Mouse (Mus musculus) forebrain, embryonic 13.5 days (tissue): ENCODE data around the gene Nkd1. TPM values are rescaled to one million over a fixed set of nuclear protein-coding genes. Genes with fewer than 3 reads are reported as not detected.

ENCODE experiments used
- ATAC-seq: fragments of 200-750 bp; cut with Nextera tagmentation; 2 replicates; pipeline ENCODE4 v1.8.0; 2017
- H3K27ac ChIP-seq: fragments of 300-500 bp; sonication (generic); 2 replicates; pipeline ENCODE4 v1.5.1; 2015; ENCODE audit warnings: inconsistent platforms, mild to moderate bottlenecking, moderate library complexity
- H3K27me3 ChIP-seq: fragments of 300-500 bp; sonication (generic); 2 replicates; pipeline ENCODE4 v1.6.1; 2015; ENCODE audit warnings: mild to moderate bottlenecking, inconsistent platforms
- H3K36me3 ChIP-seq: fragments of 300-500 bp; sonication (generic); 2 replicates; pipeline ENCODE4 v1.6.1; 2015; ENCODE audit warnings: mild to moderate bottlenecking, inconsistent platforms; ENCODE audit not compliant: poor library complexity, severe bottlenecking
- H3K4me1 ChIP-seq: fragments of 300-500 bp; sonication (generic); 2 replicates; pipeline ENCODE4 v1.6.1; 2015; ENCODE audit warnings: inconsistent platforms
- H3K4me2 ChIP-seq: fragments of 300-500 bp; sonication (generic); 2 replicates; pipeline ENCODE4 v1.6.1; 2015; ENCODE audit warnings: inconsistent platforms, mild to moderate bottlenecking, moderate library complexity
- H3K4me3 ChIP-seq: fragments of 300-500 bp; sonication (generic); 2 replicates; pipeline ENCODE4 v1.5.1; 2015; ENCODE audit warnings: mild to moderate bottlenecking, inconsistent platforms
- H3K9ac ChIP-seq: fragments of 300-500 bp; sonication (generic); 2 replicates; pipeline ENCODE4 v1.6.1; 2015; ENCODE audit warnings: mild to moderate bottlenecking, inconsistent platforms
- H3K9me3 ChIP-seq: fragments of 300-500 bp; sonication (generic); replicated peaks from 2 replicates; pipeline ENCODE4 v1.6.1; 2016; ENCODE audit warnings: inconsistent platforms
- WGBS: fragments of 180-500 bp; shearing (Covaris S2); methylation state at CpG from one replicate; pipeline ENCODE4 v1.1.7; 2015; 5-methylcytosine and 5-hydroxymethylcytosine counted together
- polyA plus RNA-seq: library from polyadenylated mRNA; unstranded; fragments of >200 nt; fragmentation: Nextera tagmentation; extraction: Ambion mirVana; gene quantifications from 2 replicates; pipeline ENCODE4 v1.2.1, GENCODE M21; 2015

The Nkd1 gene
- polyA plus RNA-seq, 1 experiment from 2014 or later, result 47.7 TPM

DNA sequence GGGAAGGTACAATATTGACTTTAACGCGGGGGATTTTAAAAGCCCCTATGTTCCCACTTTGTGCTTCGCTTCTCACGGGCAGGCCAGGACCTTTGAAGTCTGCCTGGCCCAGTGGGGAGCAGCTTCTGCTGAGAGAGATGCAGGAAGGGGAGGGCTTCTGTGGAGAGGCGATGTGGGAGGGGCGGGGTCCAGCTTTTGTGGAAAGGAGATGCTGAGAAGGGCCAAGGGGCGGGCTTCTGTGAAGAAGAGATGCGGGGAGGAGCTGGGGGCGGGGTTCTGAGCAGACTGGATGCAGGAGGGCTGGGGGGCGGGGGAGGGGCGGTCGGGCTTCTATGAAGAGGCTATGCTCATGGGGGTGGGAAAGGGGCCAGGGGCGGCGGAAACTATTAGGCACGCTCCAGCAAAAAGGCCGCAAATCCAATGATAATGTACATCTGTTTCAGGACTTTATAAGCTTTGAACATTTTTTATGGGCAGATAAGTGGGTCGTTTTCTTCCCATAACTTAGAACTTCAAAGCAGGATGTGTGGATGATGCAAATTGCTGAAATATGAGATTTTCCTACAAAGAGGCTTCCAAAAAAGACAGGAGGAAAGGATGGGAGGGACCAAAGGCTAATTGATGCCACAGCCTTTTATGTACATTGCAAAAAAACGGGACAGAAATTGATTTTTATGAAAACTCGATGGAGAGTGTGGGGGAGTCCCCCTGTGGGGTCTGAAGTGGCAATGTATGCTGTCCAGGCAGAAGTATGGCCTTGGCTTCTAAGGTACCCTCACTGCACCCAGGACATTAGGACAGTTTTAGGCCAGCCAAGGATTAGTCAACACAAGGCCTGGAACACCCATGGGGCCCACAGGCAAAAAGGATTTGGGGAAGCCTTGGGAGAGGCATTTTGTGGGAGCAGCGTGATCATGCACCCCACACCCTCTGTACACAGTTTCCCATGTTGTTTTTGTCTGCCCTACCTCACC lies 83.2 kb downstream of the Nkd1 start:
- WGBS, result 3% methylated on average over 20 of the region's 20 CpGs
- Histone ChIP-seq H3K9me3 (no peaks in the 10 kb centered on the region), H3K4me3 (peak overlapping the region; percentile 33), H3K27me3 (no peaks in the 10 kb centered on the region), H3K4me1 (peaks cover 29% of the 10 kb centered on the region), H3K4me2 (peak overlapping the region; percentile 63), H3K27ac (peak overlapping the region; percentile 57; the same call in 1 of the 2 replicates), H3K36me3 (no peaks in the 10 kb centered on the region), H3K9ac (peak overlapping the region; percentile 52)
- peak; percentile 90 for ATAC-seq

DNA sequence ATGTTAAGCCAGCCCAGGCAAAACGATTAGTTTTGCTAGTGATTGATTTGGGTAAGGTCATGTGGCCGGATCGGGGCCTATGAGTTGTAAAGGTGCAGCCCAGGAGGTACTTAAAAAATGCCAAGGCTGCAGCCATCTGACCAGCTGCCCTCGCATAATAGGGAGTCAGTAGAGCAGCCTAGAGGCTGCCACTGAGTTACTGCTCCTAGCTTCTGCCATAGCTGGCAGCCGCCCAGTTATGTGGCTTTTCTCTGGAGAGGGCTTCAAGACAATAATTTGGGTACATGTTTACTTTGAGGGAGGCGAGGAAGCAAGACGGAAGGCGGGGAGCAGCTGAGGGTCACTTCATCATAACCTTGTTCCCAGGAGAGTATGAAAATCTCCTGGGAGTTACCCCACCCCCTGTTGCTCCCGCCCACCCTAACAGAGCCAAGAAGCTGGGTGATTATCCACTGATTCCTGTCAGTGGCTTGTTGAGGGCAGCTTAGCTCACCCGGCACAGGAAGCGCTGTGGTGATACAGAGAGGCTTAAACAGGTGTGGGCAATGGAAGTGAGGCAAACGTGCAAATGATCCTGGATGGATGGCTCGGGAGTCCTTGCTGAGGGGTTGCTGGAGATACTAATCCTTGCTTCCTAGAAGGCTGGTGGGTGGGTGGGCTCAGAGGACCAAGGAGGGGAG lies 84.3 kb downstream of the Nkd1 start:
- Histone ChIP-seq H3K9ac (no peak overlapping the region), H3K36me3 (no peaks in the 10 kb centered on the region), H3K4me1 (peaks cover 37% of the 10 kb centered on the region), H3K4me2 (no peak overlapping the region), H3K27ac (no peak overlapping the region; the same call in 1 of the 2 replicates), H3K27me3 (no peaks in the 10 kb centered on the region), H3K4me3 (no peak overlapping the region), H3K9me3 (no peaks in the 10 kb centered on the region)
- WGBS, result 45% methylated on average over 13 of the region's 13 CpGs
- ATAC-seq, result no peak

DNA sequence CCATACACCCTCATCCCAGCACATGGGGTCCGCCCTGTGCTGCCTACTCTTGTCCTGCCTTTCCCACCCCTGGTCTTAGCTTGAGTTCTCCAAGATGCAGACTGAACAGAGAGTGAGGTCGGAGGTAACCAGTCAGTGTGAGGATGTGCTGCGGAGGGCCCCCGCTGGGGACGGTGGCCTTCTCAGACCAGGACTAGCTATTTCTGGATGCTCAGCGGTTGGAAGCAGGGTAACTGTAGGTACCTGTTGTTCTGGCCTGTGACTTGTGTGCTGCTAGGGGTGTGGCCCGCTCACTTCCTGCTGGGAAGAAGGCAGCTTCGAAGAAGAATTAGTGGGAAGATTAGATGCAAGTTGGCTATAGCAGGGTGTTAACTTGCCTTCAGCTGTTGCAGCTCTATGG lies 87.9 kb downstream of the Nkd1 start:
- Histone ChIP-seq H3K36me3 (no peaks in the 10 kb centered on the region), H3K27ac (no peak overlapping the region), H3K4me1 (peaks cover 31% of the 10 kb centered on the region), H3K4me3 (no peak overlapping the region), H3K9me3 (no peaks in the 10 kb centered on the region), H3K9ac (no peak overlapping the region), H3K4me2 (no peak overlapping the region), H3K27me3 (0 out of 2 replicates have a peak, but pooled peaks cover 5% of the 10 kb centered on the region)
- ATAC-seq, result no peak
- 78% methylated on average over 8 of the region's 8 CpGs for WGBS

DNA sequence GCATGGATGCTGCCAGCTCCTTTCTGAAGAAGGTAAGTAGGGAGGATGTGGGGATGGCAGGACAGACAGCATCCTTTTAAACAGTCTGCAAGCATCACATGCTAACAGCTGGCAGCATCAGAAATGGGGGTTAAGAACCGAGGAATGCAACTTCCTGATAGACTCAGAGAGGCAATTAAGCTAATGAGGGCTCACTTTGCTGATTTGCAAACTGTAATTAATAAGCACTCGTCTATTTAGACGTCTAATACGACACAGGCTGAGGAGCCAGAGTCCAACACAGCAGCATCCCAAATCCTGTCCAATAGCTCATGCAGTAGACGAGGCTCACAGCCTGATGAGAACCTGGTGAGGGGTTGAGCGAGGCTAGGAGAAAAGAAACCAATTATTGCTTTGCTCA lies 89.1 kb downstream of the Nkd1 start:
- Histone ChIP-seq H3K9ac (no peak overlapping the region), H3K27ac (no peak overlapping the region), H3K27me3 (0 out of 2 replicates have a peak, but pooled peaks cover 5% of the 10 kb centered on the region), H3K4me1 (peaks cover 19% of the 10 kb centered on the region), H3K9me3 (no peaks in the 10 kb centered on the region), H3K4me2 (no peak overlapping the region), H3K36me3 (no peaks in the 10 kb centered on the region), H3K4me3 (no peak overlapping the region)
- WGBS, result 37% methylated on average over 6 of the region's 6 CpGs
- ATAC-seq, result no peak

DNA sequence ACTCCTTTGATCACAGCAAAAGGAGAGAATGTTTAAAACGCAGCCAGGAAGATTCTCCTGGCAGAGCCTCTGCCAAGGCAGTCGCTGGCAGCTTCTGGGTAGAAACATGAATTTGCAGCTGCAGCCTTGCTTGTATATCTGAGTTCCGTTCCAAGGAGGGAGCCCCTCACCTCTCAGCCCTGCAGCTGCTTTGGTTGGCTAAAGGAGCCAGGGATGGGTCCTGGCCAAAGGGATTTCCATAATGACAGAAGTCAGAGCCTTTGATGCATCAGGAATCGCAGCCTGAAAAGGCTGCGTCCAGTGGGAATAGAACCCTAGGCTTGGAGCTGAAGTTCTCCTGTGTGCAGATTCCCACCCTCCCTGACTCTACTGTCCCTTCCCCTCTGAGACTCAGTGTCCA lies 93.8 kb downstream of the Nkd1 start:
- Histone ChIP-seq H3K36me3 (no peaks in the 10 kb centered on the region), H3K9me3 (no peaks in the 10 kb centered on the region), H3K27ac (no peak overlapping the region), H3K9ac (no peak overlapping the region), H3K4me1 (peaks cover 11% of the 10 kb centered on the region), H3K4me3 (no peak overlapping the region), H3K4me2 (no peak overlapping the region), H3K27me3 (peaks cover 11% of the 10 kb centered on the region; the same call in 1 of the 2 replicates)
- WGBS, result 73% methylated on average over 5 of the region's 5 CpGs
- no peak for ATAC-seq

DNA sequence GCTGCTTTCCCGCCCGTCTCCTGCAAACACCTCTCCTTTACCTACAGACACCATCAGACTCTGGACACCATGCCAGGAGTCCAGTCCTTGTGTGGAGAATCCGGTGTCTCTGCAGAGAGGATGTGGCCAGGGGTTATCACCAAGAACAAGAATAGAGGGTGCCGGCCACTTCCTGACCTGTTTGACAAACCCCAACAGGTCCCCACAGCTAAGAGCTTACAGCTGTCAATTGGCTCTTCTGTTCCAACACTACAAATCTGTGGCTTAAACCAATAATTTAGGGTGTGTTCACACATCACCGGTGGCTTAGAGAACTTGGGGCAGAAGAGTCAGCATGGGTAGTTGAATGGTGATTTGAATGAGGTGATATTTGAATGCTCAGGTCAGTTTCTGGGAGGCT lies 97.5 kb downstream of the Nkd1 start:
- H3K4me2 ChIP-seq, result no peak overlapping the region
- no peaks in the 10 kb centered on the region for H3K4me1 ChIP-seq
- 90% methylated on average over 5 of the region's 5 CpGs for WGBS
- no peak overlapping the region for H3K9ac ChIP-seq
- no peaks in the 10 kb centered on the region for H3K36me3 ChIP-seq
- no peaks in the 10 kb centered on the region for H3K9me3 ChIP-seq
- peaks cover 20% of the 10 kb centered on the region for H3K27me3 ChIP-seq
- no peak for ATAC-seq
- H3K4me3 ChIP-seq, result no peak overlapping the region
- no peak overlapping the region for H3K27ac ChIP-seq

DNA sequence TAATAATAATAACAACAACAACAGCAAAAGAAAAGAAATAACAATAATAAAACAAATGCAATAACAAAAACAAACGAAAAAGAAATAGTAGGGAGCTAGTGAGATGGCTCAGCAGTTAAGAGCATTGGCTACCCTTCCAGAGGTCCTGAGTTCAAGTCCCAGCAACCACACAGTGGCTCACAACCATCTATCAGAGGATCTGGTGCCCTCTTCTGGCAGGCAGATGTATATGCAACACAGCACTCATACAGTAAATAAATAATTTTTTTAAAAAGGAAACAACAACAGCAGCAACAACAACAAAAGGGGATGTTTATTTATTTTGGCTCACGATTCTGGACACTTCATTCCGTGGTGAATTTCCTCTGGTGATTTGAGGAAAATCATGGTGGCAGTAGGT lies 98.4 kb downstream of the Nkd1 start:
- no peak overlapping the region for H3K27ac ChIP-seq
- peaks cover 20% of the 10 kb centered on the region for H3K27me3 ChIP-seq
- no peak for ATAC-seq
- H3K4me1 ChIP-seq, result no peaks in the 10 kb centered on the region
- H3K4me3 ChIP-seq, result no peak overlapping the region
- no peak overlapping the region for H3K9ac ChIP-seq
- 74% methylated on average over 3 of the region's 3 CpGs for WGBS
- H3K9me3 ChIP-seq, result no peaks in the 10 kb centered on the region
- H3K36me3 ChIP-seq, result no peaks in the 10 kb centered on the region
- no peak overlapping the region for H3K4me2 ChIP-seq

DNA sequence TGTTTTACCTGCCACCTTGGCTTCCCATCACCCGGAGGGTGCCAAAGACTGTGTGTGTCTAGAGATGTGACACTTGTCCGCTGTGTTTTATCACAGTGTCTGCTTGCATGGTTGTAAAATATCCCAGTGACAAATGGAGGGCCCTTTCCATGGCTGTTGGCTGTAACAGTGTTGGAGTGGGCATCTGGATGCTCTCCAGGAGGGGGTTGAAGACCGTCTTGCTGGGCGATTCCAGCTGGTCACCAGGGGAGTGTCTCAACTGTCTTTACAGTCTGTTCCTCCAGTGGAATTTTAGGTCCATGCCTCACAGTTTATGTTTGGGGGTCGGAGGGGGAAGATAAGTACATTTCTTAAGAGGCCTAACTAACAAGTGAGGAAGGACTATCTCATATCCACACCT lies 99.8 kb downstream of the Nkd1 start:
- H3K27ac ChIP-seq, result no peak overlapping the region
- WGBS, result 69% methylated on average over 5 of the region's 5 CpGs
- H3K36me3 ChIP-seq, result no peaks in the 10 kb centered on the region
- H3K27me3 ChIP-seq, result peaks cover 33% of the 10 kb centered on the region
- no peak overlapping the region for H3K4me2 ChIP-seq
- H3K9ac ChIP-seq, result no peak overlapping the region
- no peaks in the 10 kb centered on the region for H3K4me1 ChIP-seq
- H3K4me3 ChIP-seq, result no peak overlapping the region
- ATAC-seq, result 0 out of 2 replicates have a peak, but pooled peaks have one; percentile 16
- no peaks in the 10 kb centered on the region for H3K9me3 ChIP-seq

DNA sequence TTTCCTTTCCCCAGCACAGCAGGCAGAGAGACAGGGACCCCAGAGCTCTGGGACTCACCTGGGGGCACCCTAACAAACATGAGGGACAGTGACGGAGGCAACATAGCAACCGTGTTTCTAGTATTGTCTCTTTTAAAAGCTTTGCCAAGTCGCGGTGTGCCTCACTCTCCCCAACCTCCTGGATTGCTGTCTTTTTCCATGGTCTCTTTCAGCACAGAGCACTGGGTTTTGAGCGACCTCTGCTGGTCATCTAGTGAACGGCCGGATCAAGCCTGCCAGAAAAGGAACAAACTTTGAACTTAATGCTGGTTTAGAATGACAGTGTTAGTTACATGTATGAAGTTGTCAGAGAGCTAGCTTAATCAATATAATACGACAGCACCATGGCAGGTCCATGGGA lies 100.3 kb downstream of the Nkd1 start:
- under 1% methylated on average over 8 of the region's 8 CpGs for WGBS
- no peaks in the 10 kb centered on the region for H3K9me3 ChIP-seq
- H3K36me3 ChIP-seq, result no peaks in the 10 kb centered on the region
- peak; percentile 73 for ATAC-seq
- H3K27ac ChIP-seq, result no peak overlapping the region
- no peaks in the 10 kb centered on the region for H3K4me1 ChIP-seq
- H3K4me3 ChIP-seq, result no peak overlapping the region
- no peak overlapping the region for H3K4me2 ChIP-seq
- H3K27me3 ChIP-seq, result peaks cover 38% of the 10 kb centered on the region
- no peak overlapping the region for H3K9ac ChIP-seq

DNA sequence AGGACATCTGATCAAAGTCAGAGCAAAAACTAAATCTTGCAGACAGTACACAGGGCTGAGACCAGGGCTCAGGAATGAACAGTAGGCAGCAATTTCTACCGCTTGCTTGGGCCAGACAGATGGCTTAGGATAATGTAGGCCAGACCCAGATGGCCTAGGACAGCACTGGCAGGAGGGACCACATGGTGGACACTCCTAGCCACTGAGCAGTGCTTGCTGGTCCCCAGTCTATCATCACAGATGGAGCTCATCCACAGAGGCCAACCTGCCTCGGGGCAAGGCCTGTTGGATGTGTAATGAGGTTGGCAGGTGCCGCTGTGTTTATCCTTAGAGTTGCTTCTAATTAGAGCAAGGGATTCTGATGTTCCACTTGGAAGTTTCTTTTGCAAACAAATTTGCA lies 102.2 kb downstream of the Nkd1 start:
- Histone ChIP-seq H3K27me3 (peaks cover 37% of the 10 kb centered on the region), H3K36me3 (no peaks in the 10 kb centered on the region), H3K9ac (no peak overlapping the region), H3K9me3 (no peaks in the 10 kb centered on the region), H3K4me1 (peaks cover 11% of the 10 kb centered on the region), H3K27ac (no peak overlapping the region), H3K4me3 (no peak overlapping the region), H3K4me2 (no peak overlapping the region)
- 62% methylated on average over 3 of the region's 3 CpGs for WGBS
- ATAC-seq, result no peak

DNA sequence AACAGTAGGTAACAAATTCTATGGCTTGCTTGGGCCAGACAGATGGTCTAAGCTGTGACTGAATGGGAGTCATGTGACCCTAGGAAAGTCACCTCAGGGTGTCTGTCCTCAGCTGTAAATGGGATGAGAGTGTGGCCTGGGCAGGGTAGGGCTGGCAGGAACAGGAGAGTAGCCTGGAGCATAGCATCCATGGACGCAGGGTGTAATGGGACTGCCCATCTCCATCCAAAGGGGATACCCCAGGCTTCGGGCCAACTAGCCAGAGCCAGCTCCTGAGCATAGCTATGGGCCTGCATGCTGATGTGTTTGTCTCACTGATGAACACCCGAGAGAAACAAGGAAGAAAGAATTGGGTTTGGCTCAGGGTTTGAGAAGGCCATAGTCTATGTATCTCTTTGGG lies 103.1 kb downstream of the Nkd1 start:
- peaks cover 44% of the 10 kb centered on the region for H3K27me3 ChIP-seq
- no peak for ATAC-seq

DNA sequence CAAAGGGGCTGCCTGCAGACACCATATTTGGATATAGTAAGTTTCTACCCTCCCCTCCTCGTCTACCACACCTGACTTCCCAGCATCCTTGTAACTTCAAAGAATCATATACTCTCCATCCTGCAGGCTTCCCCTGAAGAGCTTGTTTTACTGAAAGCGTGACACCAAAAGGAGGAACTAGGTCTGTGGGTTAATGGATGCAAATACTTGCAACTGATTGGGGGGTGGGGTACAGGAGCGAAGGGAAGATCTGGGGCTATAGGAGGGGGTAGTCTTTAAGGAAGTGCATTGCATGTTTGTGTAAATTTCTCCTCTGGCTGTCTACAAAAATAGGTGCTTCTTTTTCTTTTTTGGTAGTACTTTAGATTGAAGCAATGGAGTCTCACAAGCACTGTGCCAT lies 105.3 kb downstream of the Nkd1 start:
- H3K27me3 ChIP-seq, result peaks cover 45% of the 10 kb centered on the region
- 80% methylated on average over 3 of the region's 3 CpGs for WGBS
- no peak for ATAC-seq
- no peak overlapping the region for H3K4me3 ChIP-seq
- no peak overlapping the region for H3K27ac ChIP-seq
- no peak overlapping the region for H3K9ac ChIP-seq
- no peaks in the 10 kb centered on the region for H3K36me3 ChIP-seq
- H3K9me3 ChIP-seq, result no peaks in the 10 kb centered on the region
- H3K4me2 ChIP-seq, result no peak overlapping the region
- H3K4me1 ChIP-seq, result peaks cover 20% of the 10 kb centered on the region

More for the DNA sequence above, 103.1 kb downstream of the Nkd1 start:
- H3K4me1 ChIP-seq, result peaks cover 20% of the 10 kb centered on the region
- H3K4me2 ChIP-seq, result no peak overlapping the region
- H3K36me3 ChIP-seq, result no peaks in the 10 kb centered on the region
- no peak overlapping the region for H3K27ac ChIP-seq
- WGBS, result 81% methylated on average over 3 of the region's 3 CpGs
- H3K9me3 ChIP-seq, result no peaks in the 10 kb centered on the region
- H3K9ac ChIP-seq, result no peak overlapping the region
- H3K4me3 ChIP-seq, result no peak overlapping the region
